Mouse (Mus musculus) kidney, embryonic 16.5 days (tissue): ENCODE data around the gene Ptprk. TPM values are rescaled to one million over a fixed set of nuclear protein-coding genes. Genes with fewer than 3 reads are reported as not detected.
A peak's percentile ranks its signal among the peaks of the same experiment; 100 is the strongest.

Experiments used
- ATAC-seq: fragments of 200-750 bp; cut with Nextera tagmentation; 2 replicates; pipeline ENCODE4 v1.8.0; 2017; ENCODE audit warnings: moderate TSS enrichment; ENCODE audit not compliant: low FRiP score, low TSS enrichment
- H3K27ac ChIP-seq: fragments of 300-500 bp; sonication (generic); 2 replicates; pipeline ENCODE4 v1.5.1; 2014; ENCODE audit warnings: low read length
- H3K27me3 ChIP-seq: fragments of 300-500 bp; sonication (generic); 2 replicates; pipeline ENCODE4 v1.6.1; 2014; ENCODE audit warnings: low read length, control low read depth, mixed read lengths; ENCODE audit not compliant: insufficient read depth
- H3K36me3 ChIP-seq: fragments of 300-500 bp; sonication (generic); 2 replicates; pipeline ENCODE4 v1.6.1; 2014; ENCODE audit warnings: low read length, control low read depth, mixed read lengths; ENCODE audit not compliant: insufficient read depth
- H3K4me1 ChIP-seq: fragments of 300-500 bp; sonication (generic); 2 replicates; pipeline ENCODE4 v1.6.1; 2014; ENCODE audit warnings: low read length, control low read depth, mixed read lengths; ENCODE audit not compliant: insufficient read depth
- H3K4me2 ChIP-seq: fragments of 300-500 bp; sonication (generic); replicated peaks from 2 replicates; pipeline ENCODE4 v1.6.1; 2014; ENCODE audit warnings: low read depth, low read length
- H3K4me3 ChIP-seq: fragments of 300-500 bp; sonication (generic); 2 replicates; pipeline ENCODE4 v1.5.1; 2014; ENCODE audit warnings: mild to moderate bottlenecking, low read length
- H3K9ac ChIP-seq: fragments of 300-500 bp; sonication (generic); replicated peaks from 2 replicates; pipeline ENCODE4 v1.6.1; 2014; ENCODE audit warnings: low read length
- H3K9me3 ChIP-seq: fragments of 300-500 bp; sonication (generic); 2 replicates; pipeline ENCODE4 v1.6.1; 2016; ENCODE audit warnings: low read length, control low read depth
- WGBS: fragments of 180-500 bp; shearing (Covaris S2); extraction: QIAGEN DNeasy Blood & Tissue Kit; methylation state at CpG from one replicate; pipeline ENCODE4 v1.1.7; 2014; 5-methylcytosine and 5-hydroxymethylcytosine counted together
- polyA plus RNA-seq: library from polyadenylated mRNA; unstranded; fragments of >200 nt; fragmentation: Nextera tagmentation; extraction: Ambion mirVana; gene quantifications from 2 replicates; pipeline ENCODE4 v1.2.1, GENCODE M21; 2015

The Ptprk gene
- polyA plus RNA-seq = 34.7 and 41.4 TPM in 2 replicates

GRCm38 (mm10) chr10:28074653-28075451 is at the start of gene Ptprk:
Gene Ptprk (plus strand): TSS chr10:28074820.
- peak within 1 kb of the TSS; percentile 86 for H3K4me2 ChIP-seq
- ATAC-seq = peak; percentile 99
- under 1% methylated on average over 77 of the region's 77 CpGs for WGBS
- H3K4me3 ChIP-seq = peak within 1 kb of the TSS; percentile 90
- peak within 1 kb of the TSS; percentile 92 for H3K9ac ChIP-seq
- no peaks in the 10 kb centered on the region for H3K27me3 ChIP-seq
- no peaks in the 10 kb centered on the region for H3K4me1 ChIP-seq
- no peaks in the 10 kb centered on the region for H3K36me3 ChIP-seq
- H3K9me3 ChIP-seq = no peaks in the 10 kb centered on the region
- peak within 1 kb of the TSS; percentile 97 for H3K27ac ChIP-seq

GRCm38 (mm10) chr10:28027791-28028190 is 46.8 kb upstream of the Ptprk start:
- no peaks in the 10 kb centered on the region for H3K4me1 ChIP-seq
- no peaks in the 10 kb centered on the region for H3K36me3 ChIP-seq
- H3K27me3 ChIP-seq = no peaks in the 10 kb centered on the region
- H3K9ac ChIP-seq = no peak overlapping the region
- no peak overlapping the region for H3K4me2 ChIP-seq
- no peak overlapping the region for H3K4me3 ChIP-seq
- no peak for ATAC-seq
- H3K27ac ChIP-seq = no peak overlapping the region
- no peaks in the 10 kb centered on the region for H3K9me3 ChIP-seq
- 62% methylated on average over 2 of the region's 2 CpGs for WGBS

GRCm38 (mm10) chr10:28036456-28036855 is 38.2 kb upstream of the Ptprk start:
- no peaks in the 10 kb centered on the region for H3K36me3 ChIP-seq
- H3K27me3 ChIP-seq = no peaks in the 10 kb centered on the region
- no peak overlapping the region for H3K4me3 ChIP-seq
- H3K4me2 ChIP-seq = no peak overlapping the region
- H3K9me3 ChIP-seq = no peaks in the 10 kb centered on the region
- no peak overlapping the region for H3K27ac ChIP-seq
- no peaks in the 10 kb centered on the region for H3K4me1 ChIP-seq
- ATAC-seq = no peak
- WGBS = 91% methylated on average over 1 of the region's 1 CpGs
- no peak overlapping the region for H3K9ac ChIP-seq

GRCm38 (mm10) chr10:28054764-28055163 is 19.9 kb upstream of the Ptprk start:
- Histone ChIP-seq H3K27ac (no peak overlapping the region), H3K36me3 (no peaks in the 10 kb centered on the region), H3K9me3 (no peaks in the 10 kb centered on the region), H3K4me2 (no peak overlapping the region), H3K9ac (no peak overlapping the region), H3K4me3 (no peak overlapping the region), H3K27me3 (no peaks in the 10 kb centered on the region), H3K4me1 (no peaks in the 10 kb centered on the region)
- 37% methylated on average over 4 of the region's 4 CpGs for WGBS
- ATAC-seq = no peak

- WGBS = 72% methylated on average over 1 of the region's 1 CpGs
- H3K9ac ChIP-seq = no peak overlapping the region
- no peaks in the 10 kb centered on the region for H3K9me3 ChIP-seq
- no peak overlapping the region for H3K27ac ChIP-seq
- no peak overlapping the region for H3K4me3 ChIP-seq
- H3K4me2 ChIP-seq = no peak overlapping the region
- no peaks in the 10 kb centered on the region for H3K36me3 ChIP-seq
- no peaks in the 10 kb centered on the region for H3K27me3 ChIP-seq
- no peaks in the 10 kb centered on the region for H3K4me1 ChIP-seq
- no peak for ATAC-seq
Observed at GRCm38 (mm10) chr10:28059222-28059621, 15.4 kb upstream of the Ptprk start.

- WGBS = 91% methylated on average over 5 of the region's 5 CpGs
Observed at GRCm38 (mm10) chr10:28067997-28068396, 6.6 kb upstream of the Ptprk start.

GRCm38 (mm10) chr10:28073991-28074652 is 498 bp upstream of the Ptprk start:
- under 1% methylated on average over 26 of the region's 26 CpGs for WGBS
- Histone ChIP-seq H3K36me3 (no peaks in the 10 kb centered on the region), H3K4me2 (peak overlapping the region; percentile 86), H3K27me3 (no peaks in the 10 kb centered on the region), H3K27ac (peak overlapping the region; percentile 97), H3K4me1 (no peaks in the 10 kb centered on the region), H3K9ac (peak overlapping the region; percentile 92), H3K4me3 (peak overlapping the region; percentile 90), H3K9me3 (no peaks in the 10 kb centered on the region)
- ATAC-seq = peak; percentile 67; the same call in 1 of the 2 replicates

More at GRCm38 (mm10) chr10:28067997-28068396, 6.6 kb upstream of the Ptprk start:
- Histone ChIP-seq H3K27me3 (no peaks in the 10 kb centered on the region), H3K4me3 (no peak overlapping the region), H3K9me3 (no peaks in the 10 kb centered on the region), H3K4me1 (no peaks in the 10 kb centered on the region), H3K36me3 (no peaks in the 10 kb centered on the region), H3K27ac (no peak overlapping the region), H3K4me2 (no peak overlapping the region), H3K9ac (no peak overlapping the region)
- ATAC-seq = no peak

GRCm38 (mm10) chr10:28075491-28076035 is 943 bp downstream of the Ptprk start:
- peak overlapping the region; percentile 86 for H3K4me2 ChIP-seq
- no peaks in the 10 kb centered on the region for H3K9me3 ChIP-seq
- peak overlapping the region; percentile 92 for H3K9ac ChIP-seq
- no peaks in the 10 kb centered on the region for H3K36me3 ChIP-seq
- under 1% methylated on average over 22 of the region's 22 CpGs for WGBS
- no peaks in the 10 kb centered on the region for H3K27me3 ChIP-seq
- H3K4me3 ChIP-seq = peak overlapping the region; percentile 90
- H3K4me1 ChIP-seq = no peaks in the 10 kb centered on the region
- H3K27ac ChIP-seq = peak overlapping the region; percentile 97
- ATAC-seq = peak; percentile 17; the same call in 1 of the 2 replicates

- peak overlapping the region; percentile 97 for H3K27ac ChIP-seq
- H3K4me3 ChIP-seq = peak overlapping the region; percentile 90
- peak overlapping the region; percentile 86 for H3K4me2 ChIP-seq
- H3K36me3 ChIP-seq = no peaks in the 10 kb centered on the region
- peaks cover 3% of the 10 kb centered on the region; the same call in 1 of the 2 replicates for H3K4me1 ChIP-seq
- ATAC-seq = peak; percentile 13; the same call in 1 of the 2 replicates
- H3K27me3 ChIP-seq = no peaks in the 10 kb centered on the region
- H3K9me3 ChIP-seq = no peaks in the 10 kb centered on the region
- WGBS = 2% methylated on average over 30 of the region's 30 CpGs
- peak overlapping the region; percentile 92 for H3K9ac ChIP-seq
Observed at GRCm38 (mm10) chr10:28076036-28076855, 1.6 kb downstream of the Ptprk start.
